Mouse (Mus musculus): Measurements from ENCODE around the gene Cldn2. TPM values are rescaled to one million over a fixed set of nuclear protein-coding genes. Genes with fewer than 3 reads are reported as not detected.

Gene Cldn2
- total and polyA plus RNA-seq, 2 experiments from 2014 or later = 3.2 to 4.0 TPM

DNA sequence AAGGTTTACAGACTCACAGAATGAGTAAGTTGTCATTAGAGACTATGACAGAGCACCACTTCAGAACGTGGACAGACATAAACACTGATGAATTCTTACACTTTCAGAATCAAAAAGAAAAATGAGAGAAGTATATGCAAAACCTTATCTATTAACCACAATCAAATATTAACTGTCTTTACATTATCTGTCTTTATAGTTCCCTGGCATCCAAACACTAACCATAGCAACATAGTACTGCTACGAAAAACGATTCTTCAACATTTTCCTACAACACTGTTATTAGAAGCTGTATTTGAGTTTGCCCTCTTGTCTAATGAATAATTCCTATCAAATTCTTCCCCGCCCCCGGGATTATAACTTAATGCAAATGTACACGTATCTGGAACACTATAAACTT is 40.5 kb downstream of the Cldn2 start:
- H3K36me3 ChIP-seq (ENCODE audit: insufficient read depth, low read length) = no peaks in the 10 kb centered on the region
- WGBS = 78% methylated on average over 6 of the region's 6 CpGs
- no peak for TF ChIP-seq CTCF (IDR thresholded peaks at IDR 0.05; ENCODE audit: low read depth)
- no peak for ATAC-seq
- DNase-seq (ENCODE audit: low spot score) = no peak
- H3K27ac ChIP-seq = no peak overlapping the region
- no peak overlapping the region for H3K9ac ChIP-seq (replicated peaks; ENCODE audit: low read length)
- no peak overlapping the region for H3K4me3 ChIP-seq (ENCODE audit: low read length)
- no peak overlapping the region for H3K4me2 ChIP-seq (ENCODE audit: low read depth, low read length)
- H3K4me1 ChIP-seq (ENCODE audit: insufficient read depth, low read length) = no peaks in the 10 kb centered on the region
- no peaks in the 10 kb centered on the region for H3K9me3 ChIP-seq (ENCODE audit: low read length)
- H3K27me3 ChIP-seq (ENCODE audit: insufficient read depth, low read length) = no peaks in the 10 kb centered on the region

GRCm38 (mm10) chrX:139854795-139855194 is 54.2 kb downstream of the Cldn2 start:
- TF ChIP-seq CTCF (IDR thresholded peaks at IDR 0.05; ENCODE audit: low read depth) = no peak
- DNase-seq (ENCODE audit: low spot score) (no peak), ATAC-seq (no peak)
- Histone ChIP-seq H3K27ac (no peak overlapping the region), H3K36me3 (ENCODE audit: insufficient read depth, low read length) (no peaks in the 10 kb centered on the region), H3K4me1 (ENCODE audit: insufficient read depth, low read length) (no peaks in the 10 kb centered on the region), H3K4me2 (ENCODE audit: low read depth, low read length) (no peak overlapping the region), H3K4me3 (ENCODE audit: low read length) (no peak overlapping the region), H3K27me3 (ENCODE audit: insufficient read depth, low read length) (no peaks in the 10 kb centered on the region), H3K9ac (replicated peaks; ENCODE audit: low read length) (no peak overlapping the region), H3K9me3 (ENCODE audit: low read length) (no peaks in the 10 kb centered on the region)
- WGBS = 92% methylated on average over 4 of the region's 4 CpGs

GRCm38 (mm10) chrX:139859402-139859801 is 58.8 kb downstream of the Cldn2 start:
- Histone ChIP-seq H3K36me3 (ENCODE audit: insufficient read depth, low read length) (no peaks in the 10 kb centered on the region), H3K27ac (no peak overlapping the region), H3K4me1 (ENCODE audit: insufficient read depth, low read length) (no peaks in the 10 kb centered on the region), H3K4me3 (ENCODE audit: low read length) (no peak overlapping the region), H3K4me2 (ENCODE audit: low read depth, low read length) (no peak overlapping the region), H3K27me3 (ENCODE audit: insufficient read depth, low read length) (no peaks in the 10 kb centered on the region), H3K9me3 (ENCODE audit: low read length) (no peaks in the 10 kb centered on the region), H3K9ac (replicated peaks; ENCODE audit: low read length) (no peak overlapping the region)
- 83% methylated on average over 5 of the region's 5 CpGs for WGBS
- TF ChIP-seq CTCF (IDR thresholded peaks at IDR 0.05; ENCODE audit: low read depth) = no peak
- DNase-seq (ENCODE audit: low spot score) (no peak), ATAC-seq (no peak)

Other genes with a start within 250 kb of the Cldn2 start
- gene Rnf128, start 237.5 kb upstream of the Cldn2 start, total RNA-seq (2014; rRNA removed) = 7.4 and 9.7 TPM in 2 replicates
- gene Rnf128, start 237.5 kb upstream of the Cldn2 start, polyA plus RNA-seq (2015; fragmentation: Nextera tagmentation; extraction: Ambion mirVana) = 7.7 and 7.8 TPM in 2 replicates
- gene Tbc1d8b, start 115.8 kb upstream of the Cldn2 start, total RNA-seq (2014; rRNA removed) = 0.97 and 0.99 TPM in 2 replicates
- 0.39 and 0.63 TPM in 2 replicates for gene Tbc1d8b, start 115.8 kb upstream of the Cldn2 start, polyA plus RNA-seq (2015; fragmentation: Nextera tagmentation; extraction: Ambion mirVana)
- gene Gm15013, start 86.3 kb upstream of the Cldn2 start, total RNA-seq (2014; rRNA removed) = not detected in 2 replicates
- not detected in 2 replicates for gene Gm15013, start 86.3 kb upstream of the Cldn2 start, polyA plus RNA-seq (2015; fragmentation: Nextera tagmentation; extraction: Ambion mirVana)
- gene Ripply1, start 18.5 kb upstream of the Cldn2 start, total RNA-seq (2014; rRNA removed) = not detected in 2 replicates
- not detected in 2 replicates for gene Ripply1, start 18.5 kb upstream of the Cldn2 start, polyA plus RNA-seq (2015; fragmentation: Nextera tagmentation; extraction: Ambion mirVana)
- 3.1 and 6.0 TPM in 2 replicates for gene Morc4, start 70.8 kb downstream of the Cldn2 start, total RNA-seq (2014; rRNA removed)
- 2.9 and 3.0 TPM in 2 replicates for gene Morc4, start 70.8 kb downstream of the Cldn2 start, polyA plus RNA-seq (2015; fragmentation: Nextera tagmentation; extraction: Ambion mirVana)
- gene Rbm41, start 197.8 kb downstream of the Cldn2 start, total RNA-seq (2014; rRNA removed) = 7.1 and 7.5 TPM in 2 replicates
- gene Rbm41, start 197.8 kb downstream of the Cldn2 start, polyA plus RNA-seq (2015; fragmentation: Nextera tagmentation; extraction: Ambion mirVana) = 2.4 and 2.7 TPM in 2 replicates